Mouse (Mus musculus): Measurements from ENCODE around the gene Slc9a9. TPM values are rescaled to one million over a fixed set of nuclear protein-coding genes. Genes with fewer than 3 reads are reported as not detected.
A peak's percentile ranks its signal among the peaks of the same experiment; 100 is the strongest.
"Not testable (repeated sequence)": the region's sequence is repeated elsewhere in the genome, so short reads cannot be mapped to it uniquely, and the experiment has no call there.

The Slc9a9 gene
- total RNA-seq (2022), result 1 to 10 TPM; 2.6 to 6.8 (median 3.4) TPM

GRCm38 (mm10) chr9:94669791-94670577 lies at the start of gene Slc9a9:
Gene Slc9a9 (plus strand): TSS chr9:94669909.
- DNase-seq, result peak; percentile 5

- no peak for DNase-seq
These were observed 49.4 kb upstream of the Slc9a9 start for GRCm38 (mm10) chr9:94620342-94620741.

- DNase-seq, result no peak
These were observed 48.9 kb upstream of the Slc9a9 start for GRCm38 (mm10) chr9:94620846-94621245.

GRCm38 (mm10) chr9:94621902-94622301 lies 47.8 kb upstream of the Slc9a9 start:
- no peak for DNase-seq

GRCm38 (mm10) chr9:94626737-94627136 lies 43.0 kb upstream of the Slc9a9 start:
- no peak for DNase-seq

GRCm38 (mm10) chr9:94628948-94629347 lies 40.8 kb upstream of the Slc9a9 start:
- DNase-seq, result no peak

DNA sequence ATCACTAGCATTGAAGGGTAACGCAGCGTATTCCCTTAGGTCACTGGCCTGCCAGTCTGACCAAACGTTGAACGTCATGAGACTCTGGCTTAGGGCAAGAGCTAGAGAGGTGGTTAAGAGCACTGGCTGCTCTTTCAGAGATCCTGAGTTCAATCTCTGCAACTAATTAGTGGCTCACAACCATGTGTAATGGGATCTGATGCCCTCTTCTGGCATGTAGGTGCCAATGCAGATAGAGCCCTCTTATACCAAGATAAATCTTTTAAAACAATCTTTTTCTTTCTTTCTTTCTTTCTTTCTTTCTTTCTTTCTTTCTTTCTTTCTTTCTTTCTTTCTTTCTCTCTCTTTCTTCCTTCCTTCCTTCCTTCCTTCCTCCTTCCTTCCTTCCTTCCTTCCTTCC lies 35.4 kb upstream of the Slc9a9 start:
- not testable (repeated sequence) for DNase-seq

DNA sequence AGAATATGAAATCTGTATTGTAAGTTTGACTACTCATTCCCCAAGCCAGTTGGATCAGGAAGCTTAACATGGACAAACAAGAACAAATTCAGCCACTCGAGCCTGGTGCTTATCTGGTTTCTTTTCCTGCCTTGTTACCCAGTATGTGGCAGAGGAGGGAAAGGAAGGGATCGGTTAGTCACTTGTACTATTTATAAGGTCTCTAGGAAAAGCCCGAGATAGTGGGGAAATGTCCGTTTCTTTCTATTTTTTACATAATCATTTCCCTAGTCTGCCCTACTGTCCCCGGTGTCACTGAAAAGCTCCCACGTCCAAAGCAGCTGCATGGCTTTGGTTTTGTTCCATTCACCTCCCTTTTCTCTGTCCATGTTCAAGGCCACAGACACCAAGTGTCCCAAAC lies 24.1 kb upstream of the Slc9a9 start:
- DNase-seq, result no peak

DNA sequence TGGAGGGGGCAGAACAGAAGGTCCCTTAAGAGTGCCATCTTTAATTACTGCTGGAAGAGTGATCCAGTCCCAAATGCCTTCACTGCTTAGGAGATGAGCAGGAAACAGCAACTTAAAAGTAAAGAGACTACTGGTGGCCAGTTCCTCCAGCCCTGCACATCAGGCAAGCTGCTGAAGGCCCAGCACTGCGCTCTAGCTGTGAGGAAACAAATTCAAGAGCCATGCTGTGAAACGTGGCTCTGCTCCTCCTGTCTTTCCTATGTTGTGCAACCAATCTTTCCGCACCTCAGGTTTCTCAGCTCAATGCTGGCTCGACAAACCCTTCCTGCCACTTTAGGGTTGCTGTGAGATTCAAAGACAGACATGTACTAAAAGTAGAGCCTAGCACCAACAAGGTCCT lies 22.3 kb upstream of the Slc9a9 start:
- no peak for DNase-seq

- no peak for DNase-seq
These were observed 19.7 kb upstream of the Slc9a9 start for GRCm38 (mm10) chr9:94649991-94650390.

- DNase-seq, result no peak
These were observed 16.5 kb upstream of the Slc9a9 start for GRCm38 (mm10) chr9:94653198-94653597.

- no peak for DNase-seq
These were observed 15.9 kb upstream of the Slc9a9 start for GRCm38 (mm10) chr9:94653827-94654226.

DNA sequence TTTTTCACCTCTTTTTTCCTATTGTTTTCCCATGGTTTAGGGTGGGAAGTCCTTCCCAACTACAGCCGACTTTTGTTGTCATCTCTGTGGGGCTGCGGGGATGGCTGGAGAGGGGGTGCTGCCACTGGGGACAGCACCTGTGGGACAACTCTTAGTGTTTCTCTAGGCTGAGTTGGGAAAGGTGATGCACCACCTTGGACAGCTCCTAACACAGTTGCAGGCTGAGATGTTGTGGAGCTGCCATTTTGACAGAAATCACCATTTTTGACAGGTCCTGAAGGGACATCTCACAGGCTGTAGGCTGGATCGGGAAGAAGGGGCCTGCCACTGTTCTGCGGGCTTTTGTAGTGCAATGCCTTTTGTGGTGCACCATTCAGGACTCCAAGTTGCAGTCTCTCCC lies 13.4 kb upstream of the Slc9a9 start:
- no peak for DNase-seq

- no peak for DNase-seq
These were observed 10.1 kb upstream of the Slc9a9 start for GRCm38 (mm10) chr9:94659401-94660152.

DNA sequence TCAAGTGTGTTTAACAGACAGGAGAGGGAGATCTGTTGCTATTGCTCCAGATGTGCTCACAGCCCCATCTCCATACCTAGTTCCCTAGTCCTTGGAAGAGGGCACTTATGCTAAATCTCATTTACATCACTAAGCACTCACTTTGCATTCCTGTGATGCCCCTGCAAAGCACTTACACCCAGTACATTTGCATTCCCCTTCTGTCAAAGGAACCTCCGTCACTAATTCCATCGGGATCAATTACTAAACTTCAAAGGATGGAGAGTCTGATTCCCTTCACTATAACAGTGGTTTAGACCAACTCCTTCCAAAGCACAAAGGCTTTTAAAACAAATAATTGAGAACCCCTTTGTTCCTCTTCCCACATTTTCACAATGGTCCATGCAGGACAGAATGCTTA lies 7.9 kb upstream of the Slc9a9 start:
- DNase-seq, result no peak

- no peak for DNase-seq
These were observed 4.5 kb upstream of the Slc9a9 start for GRCm38 (mm10) chr9:94665248-94665647.

DNA sequence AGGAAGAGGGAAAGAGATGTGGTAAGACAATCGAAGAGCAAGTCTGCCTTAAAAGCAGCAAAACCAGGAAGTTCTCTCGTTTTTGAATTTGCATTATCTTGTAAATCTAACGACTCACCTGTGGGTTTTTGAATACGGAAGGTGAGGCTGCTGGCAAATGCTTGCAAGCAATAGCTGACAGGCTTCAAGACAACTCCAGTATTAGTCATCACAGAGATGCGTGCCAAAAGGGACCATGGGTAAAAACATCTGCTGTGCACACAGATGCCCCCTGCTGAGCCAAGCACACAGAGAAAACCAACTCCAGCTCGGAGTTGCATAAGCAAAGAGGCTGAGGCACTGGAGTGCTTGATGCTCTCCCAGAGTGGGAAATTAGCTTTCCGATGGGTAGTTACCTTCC lies 1.1 kb upstream of the Slc9a9 start:
- DNase-seq, result no peak

DNA sequence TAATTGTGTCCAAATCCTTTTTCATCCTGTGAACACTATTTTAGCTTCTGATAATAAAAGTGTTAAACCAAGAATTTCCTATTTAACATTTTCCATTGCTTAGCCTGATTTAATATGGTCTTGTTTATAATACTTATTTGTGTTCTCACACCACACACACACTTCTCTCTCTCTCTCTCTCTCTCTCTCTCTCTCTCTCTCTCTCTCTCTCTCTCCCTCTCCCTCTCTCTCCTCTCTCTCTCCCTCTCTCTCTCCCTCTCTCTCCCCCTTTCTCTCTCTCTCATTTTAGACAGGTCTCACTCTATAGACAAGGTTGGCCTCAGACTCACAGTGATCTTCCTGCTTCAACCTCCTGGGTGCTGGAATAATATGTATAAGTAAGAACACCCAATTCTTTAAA lies 995 bp downstream of the Slc9a9 start:
- no peak for DNase-seq

- no peak for DNase-seq
These were observed 5.0 kb downstream of the Slc9a9 start for GRCm38 (mm10) chr9:94674704-94675103.

GRCm38 (mm10) chr9:94678021-94678655 lies 8.4 kb downstream of the Slc9a9 start:
- no peak for DNase-seq

- DNase-seq, result no peak
These were observed 10.9 kb downstream of the Slc9a9 start for GRCm38 (mm10) chr9:94680468-94681094.

DNA sequence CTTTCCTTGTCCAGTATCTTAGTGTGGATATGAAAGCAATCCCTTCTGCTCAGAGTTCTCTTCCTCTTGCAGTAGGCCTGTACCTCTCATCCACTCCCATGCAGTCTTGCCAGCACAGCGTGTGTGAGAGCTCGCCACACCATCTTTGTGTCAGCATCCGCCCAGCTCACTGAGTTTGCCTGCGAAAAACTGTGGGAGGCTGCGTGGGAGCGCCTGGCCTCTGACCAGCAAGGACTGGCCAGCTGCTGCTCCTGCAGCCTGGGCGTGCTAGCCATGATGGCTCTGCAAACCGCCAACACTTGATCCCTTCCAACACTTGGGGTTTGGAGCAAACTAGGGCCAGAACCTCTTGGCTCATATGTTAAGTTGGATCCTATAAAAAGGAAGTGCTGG lies 11.4 kb downstream of the Slc9a9 start:
- no peak for DNase-seq

DNA sequence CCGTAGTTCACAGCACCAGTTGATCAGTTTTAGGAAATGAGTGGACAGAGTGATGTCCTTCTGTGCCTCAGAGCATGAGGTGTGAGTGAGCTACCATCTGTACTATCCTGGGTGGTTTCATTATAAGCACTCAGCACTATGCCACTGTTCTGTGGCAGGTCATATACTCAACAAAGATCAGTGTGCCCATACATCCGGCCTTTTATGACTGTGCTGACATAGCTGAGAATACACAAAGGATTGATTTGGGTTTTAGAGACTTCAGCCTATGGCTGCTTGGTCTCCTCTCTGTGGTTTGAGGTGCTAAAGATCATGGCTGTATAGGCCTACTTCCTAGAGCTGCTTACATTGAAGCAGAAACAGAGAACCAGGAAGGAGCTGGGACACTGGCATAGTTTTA lies 12.6 kb downstream of the Slc9a9 start:
- no peak for DNase-seq
